Mouse (Mus musculus): ENCODE results near the gene Wdr19.

DNA sequence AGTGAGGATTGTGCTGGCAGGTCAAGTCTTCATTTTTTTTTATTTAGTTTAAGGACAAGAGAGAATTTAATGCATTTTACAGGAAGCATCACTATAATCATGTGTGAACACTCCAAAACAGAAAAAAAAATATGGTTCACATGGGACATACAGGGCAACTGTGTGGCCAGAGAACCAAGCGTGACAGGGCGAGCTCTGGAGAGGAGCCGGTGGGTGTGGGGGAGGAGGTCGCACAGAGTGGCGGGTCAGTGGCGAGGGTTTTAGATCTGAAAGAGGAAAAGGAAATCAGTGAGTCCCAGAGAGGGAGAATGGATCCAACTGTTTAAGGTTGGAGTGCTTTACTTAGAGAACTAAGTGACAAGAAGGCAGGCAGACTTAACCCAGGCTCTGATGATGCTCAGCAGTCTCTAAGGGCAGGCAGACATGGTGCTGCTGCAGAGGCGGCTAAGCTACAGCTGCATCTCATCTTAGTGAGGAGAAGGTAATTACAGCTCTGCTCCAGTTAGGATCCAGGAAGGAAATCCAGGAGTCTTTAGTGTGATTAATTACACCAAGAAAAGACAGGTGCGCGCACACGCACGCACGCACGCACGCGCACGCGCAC is 35.9 kb upstream of the Wdr19 start:
- TF ChIP-seq TAL1 (IDR thresholded peaks at IDR 0.05; ENCODE audit: low read length) (no peak), GATA1 (IDR thresholded peaks at IDR 0.05; ENCODE audit: low read length) (no peak)

Data from erythroblast, embryonic 14.5 days (primary cell).